Mouse (Mus musculus): ENCODE results near the gene Slc15a2. TPM values are rescaled to one million over a fixed set of nuclear protein-coding genes. Genes with fewer than 3 reads are reported as not detected.

Slc15a2 gene
- total RNA-seq (2017): 31.8 and 33.6 TPM in 2 replicates

DNA sequence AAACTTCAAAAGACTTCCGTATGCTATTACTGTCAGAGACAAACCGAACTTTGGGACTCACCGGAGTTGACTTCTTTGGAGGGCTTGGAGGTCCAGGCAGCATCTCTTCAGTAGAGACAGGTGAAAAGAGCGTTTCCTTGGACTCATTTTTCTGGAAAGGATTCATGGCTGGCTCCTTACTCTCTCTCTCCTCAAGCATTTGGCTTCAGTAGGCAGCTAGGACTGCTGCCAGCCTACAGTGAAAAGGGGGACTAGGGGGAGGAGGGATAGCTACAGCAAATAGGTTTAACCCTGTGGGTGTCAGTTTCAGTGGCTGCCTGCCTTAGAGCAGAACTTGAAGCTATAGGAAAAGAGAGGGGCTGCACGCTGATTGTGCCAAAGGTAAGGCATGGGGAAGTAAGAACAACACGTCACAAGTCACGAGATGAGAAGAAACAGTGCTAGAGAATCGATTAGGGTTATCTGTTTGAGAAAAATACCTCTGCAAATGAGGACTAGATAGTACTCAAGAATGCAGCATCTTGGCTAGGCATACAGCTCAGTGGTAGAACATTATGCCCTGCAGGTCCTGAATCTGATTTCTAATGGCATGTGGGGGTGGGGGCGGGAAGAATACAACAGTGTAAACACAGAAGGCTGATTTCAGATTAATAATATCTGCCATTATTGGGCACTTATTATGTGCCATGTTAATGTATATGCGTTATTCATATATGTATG lies at the start of gene Slc15a2:
Gene Slc15a2, minus strand, starts transcription at position 369 of the 720 bp plus-strand sequence.
- no peak for ATAC-seq (replicated peaks; ENCODE audit: low read depth, poor library complexity, severe bottlenecking)

DNA sequence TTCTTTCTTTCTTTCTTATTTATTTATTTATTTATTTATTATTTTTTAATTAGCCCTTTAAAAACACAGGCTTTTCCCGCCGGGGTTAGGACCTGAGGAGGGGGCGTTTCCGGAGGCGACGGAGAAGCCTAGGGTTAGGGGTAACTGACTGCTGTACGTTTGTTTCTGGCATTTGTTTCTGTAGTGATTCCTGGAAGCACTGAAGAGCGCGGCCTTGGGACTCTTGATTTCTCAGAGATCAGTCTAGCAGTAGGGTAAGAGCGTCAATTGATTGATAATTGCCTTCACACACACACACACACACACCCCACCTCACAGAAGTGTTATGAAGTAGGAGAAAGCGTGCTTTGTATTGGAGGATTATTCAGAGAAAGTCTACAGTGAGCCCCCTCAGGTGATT lies 44.1 kb upstream of the Slc15a2 start:
- no peak for ATAC-seq (replicated peaks; ENCODE audit: low read depth, poor library complexity, severe bottlenecking)

DNA sequence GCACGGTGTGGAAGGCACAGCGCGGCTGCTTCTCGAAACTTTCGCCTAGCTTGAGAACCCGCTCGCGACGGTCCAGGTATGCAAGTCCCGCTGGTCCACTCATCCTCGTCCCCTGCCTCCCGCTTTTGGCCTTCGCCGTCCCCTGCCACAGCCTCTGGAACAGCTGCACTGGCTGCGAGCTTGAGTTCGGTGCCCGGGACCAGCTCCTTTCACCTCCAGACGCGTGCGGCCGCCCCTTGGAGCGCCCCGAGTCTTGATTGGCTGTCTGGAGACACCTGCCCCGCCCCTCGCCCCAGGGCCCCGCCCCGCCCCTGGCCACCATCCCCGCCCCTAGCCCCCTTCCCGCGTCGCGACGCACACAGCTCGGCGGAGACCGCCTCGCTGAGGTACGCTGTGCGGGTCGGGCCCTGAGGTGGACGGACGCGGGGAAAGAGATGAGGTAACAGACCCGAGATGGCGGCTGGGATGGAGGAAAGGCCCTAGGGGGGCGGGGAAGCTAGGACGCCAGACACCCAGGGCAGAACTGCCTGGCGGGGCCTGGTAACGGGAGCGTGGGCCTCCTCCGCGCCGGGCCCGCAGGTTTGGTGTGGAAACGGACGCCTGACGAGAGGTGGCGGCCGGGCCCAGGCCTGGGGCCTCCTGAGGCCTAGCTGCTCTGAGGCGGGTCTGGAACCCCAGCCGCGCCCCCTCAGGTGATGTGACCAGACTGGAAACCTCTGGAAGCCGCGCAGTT lies 43.5 kb upstream of the Slc15a2 start, which contains the start of gene Iqcb1:
Gene Iqcb1, plus strand, starts transcription at position 332 of the 733 bp plus-strand sequence.
- peak; percentile 97 for ATAC-seq (replicated peaks; ENCODE audit: low read depth, poor library complexity, severe bottlenecking)

DNA sequence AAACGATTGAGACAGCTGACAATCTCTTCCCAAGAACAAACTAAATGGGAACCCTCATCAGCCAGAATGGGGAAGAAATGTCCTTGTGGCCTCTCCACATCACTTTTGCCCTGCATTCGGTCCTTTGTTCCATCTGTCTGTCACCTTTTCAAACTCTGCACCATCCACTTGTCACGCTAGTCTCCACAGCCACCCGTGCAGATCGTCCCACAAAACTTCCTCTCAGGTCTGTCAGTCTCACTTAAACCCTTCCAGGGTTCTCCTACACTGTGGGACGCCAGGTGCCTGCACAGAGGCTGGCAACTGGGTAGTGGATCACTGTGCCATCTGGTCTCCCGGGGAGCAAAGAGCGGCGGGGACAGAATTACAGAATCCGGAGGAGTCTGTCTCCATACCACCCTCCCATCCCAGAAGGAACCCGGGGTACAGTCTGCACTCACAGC lies 42.9 kb upstream of the Slc15a2 start:
- peak; percentile 66 for ATAC-seq (replicated peaks; ENCODE audit: low read depth, poor library complexity, severe bottlenecking)

DNA sequence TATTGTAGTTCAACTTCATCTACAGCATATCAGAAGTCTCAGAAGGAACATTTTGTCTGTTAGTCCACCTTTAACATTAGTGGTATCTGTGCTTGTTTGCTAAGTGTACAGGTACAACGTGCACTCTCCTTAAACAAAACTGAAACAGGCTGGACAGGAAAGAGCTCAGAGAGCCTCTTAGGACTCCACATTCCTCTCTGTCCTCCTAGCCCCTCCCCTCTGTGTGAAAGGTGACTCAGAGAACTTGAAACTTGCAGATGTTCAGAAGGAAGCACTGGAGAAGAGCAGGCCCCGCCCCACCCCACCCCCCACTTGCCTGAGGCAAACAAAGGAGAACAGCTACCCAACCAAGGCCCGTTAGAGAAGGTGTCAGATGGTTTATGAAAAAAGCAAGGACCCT lies 36.7 kb upstream of the Slc15a2 start:
- ATAC-seq (replicated peaks; ENCODE audit: low read depth, poor library complexity, severe bottlenecking): peak; percentile 74

DNA sequence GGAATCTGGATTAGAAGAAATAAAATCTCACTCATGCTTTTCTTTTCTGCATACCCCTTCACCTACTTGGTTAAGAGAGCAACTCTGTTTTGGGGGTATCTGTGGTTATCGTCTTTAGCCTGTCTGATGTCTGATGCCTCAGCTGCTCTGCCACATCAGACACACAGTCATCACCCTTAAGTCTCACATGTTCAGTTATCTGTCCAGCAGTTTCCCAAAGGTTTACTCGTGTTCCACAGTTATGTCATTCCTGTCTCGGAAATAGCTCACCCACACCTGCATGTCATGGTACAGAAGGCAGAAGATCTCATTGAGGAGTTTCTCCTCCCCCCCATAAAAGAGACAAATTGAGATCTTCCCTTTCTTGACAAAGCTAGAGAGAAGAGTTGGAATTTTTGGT lies 36.0 kb upstream of the Slc15a2 start:
- no peak for ATAC-seq (replicated peaks; ENCODE audit: low read depth, poor library complexity, severe bottlenecking)

DNA sequence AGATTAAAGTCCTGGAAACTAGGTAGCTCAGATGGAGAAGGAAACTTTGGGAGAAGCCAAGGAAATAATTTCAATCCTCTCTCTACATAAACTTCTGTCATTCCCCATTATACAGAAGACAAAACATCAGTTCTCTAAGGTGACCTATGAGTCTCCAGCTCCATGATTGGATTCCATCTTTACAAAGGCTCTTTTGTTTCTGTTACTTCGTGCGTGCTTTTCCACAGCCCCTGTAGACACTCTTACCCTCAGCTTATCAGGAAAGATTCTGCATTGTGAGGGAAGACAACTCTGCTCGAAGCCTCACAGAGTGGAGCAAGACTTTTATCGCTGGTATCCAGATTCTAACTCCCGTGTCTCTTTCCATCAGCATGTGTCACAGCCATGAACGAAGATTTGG lies 35.3 kb upstream of the Slc15a2 start:
- no peak for ATAC-seq (replicated peaks; ENCODE audit: low read depth, poor library complexity, severe bottlenecking)

DNA sequence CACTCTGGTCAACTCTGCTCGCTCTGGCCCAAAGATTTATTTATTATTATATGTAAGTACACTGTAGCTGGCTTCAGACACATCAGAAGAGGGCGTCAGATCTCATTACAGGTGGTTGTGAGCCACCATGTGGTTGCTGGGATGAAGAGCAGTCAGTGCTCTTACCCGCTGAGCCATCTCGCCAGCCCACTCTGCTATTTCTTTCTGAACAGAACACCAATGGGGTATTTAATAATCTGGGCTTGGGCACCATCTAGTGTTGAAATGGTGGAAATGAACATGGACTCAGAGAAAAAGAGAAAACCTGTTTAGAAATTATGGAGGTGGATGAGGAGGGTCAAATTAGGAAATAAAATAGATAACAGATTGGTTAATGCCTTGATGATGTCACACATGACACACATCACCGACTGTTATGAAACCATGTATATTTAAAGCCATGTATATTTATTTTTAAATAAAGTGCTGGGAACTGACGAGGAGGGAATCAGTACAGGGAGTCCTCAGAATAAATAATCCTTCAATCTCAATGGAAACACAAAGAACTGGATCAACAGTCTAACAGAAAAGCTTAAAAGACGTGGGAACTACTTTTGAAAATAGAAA lies 32.7 kb upstream of the Slc15a2 start:
- ATAC-seq (replicated peaks; ENCODE audit: low read depth, poor library complexity, severe bottlenecking): peak; percentile 98

DNA sequence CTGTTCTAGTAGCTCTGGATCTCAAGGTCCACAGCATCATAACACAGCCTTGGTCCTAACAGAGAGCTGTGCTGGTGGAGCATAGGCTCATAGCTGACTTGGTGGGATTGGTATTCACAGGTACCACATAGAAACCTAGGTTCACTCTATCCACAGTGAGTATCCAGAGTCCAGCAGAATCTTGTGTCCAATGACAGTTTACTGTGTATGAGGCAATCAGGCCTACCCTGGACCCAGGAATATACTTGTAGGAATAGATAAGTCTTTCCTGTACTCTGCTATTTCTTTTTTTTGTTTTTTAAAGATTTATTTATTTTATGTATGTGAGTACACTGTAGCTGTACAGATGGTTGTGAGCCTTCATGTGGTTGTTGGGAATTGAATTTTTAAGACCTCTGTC lies 32.2 kb upstream of the Slc15a2 start:
- no peak for ATAC-seq (replicated peaks; ENCODE audit: low read depth, poor library complexity, severe bottlenecking)

DNA sequence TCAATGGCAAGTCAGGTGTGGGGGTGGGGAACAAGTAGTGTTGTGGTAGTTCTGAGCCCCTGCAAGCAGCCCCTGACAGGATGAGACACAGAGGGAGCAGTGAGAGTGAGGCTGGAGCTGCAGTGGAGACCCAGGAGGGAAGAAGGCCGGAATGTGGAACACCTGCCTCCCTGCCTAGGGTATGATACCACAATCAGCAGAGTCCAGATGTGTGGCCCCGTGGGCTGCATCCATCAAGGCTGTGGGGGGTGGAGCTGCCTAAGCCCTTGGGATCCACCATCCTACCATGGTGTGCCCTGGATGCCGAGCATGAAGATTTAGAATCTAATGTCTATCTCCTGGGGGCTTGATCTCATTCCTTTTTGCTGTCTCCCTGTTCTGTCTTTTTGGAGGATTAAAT lies 28.9 kb upstream of the Slc15a2 start:
- ATAC-seq (replicated peaks; ENCODE audit: low read depth, poor library complexity, severe bottlenecking): no peak

DNA sequence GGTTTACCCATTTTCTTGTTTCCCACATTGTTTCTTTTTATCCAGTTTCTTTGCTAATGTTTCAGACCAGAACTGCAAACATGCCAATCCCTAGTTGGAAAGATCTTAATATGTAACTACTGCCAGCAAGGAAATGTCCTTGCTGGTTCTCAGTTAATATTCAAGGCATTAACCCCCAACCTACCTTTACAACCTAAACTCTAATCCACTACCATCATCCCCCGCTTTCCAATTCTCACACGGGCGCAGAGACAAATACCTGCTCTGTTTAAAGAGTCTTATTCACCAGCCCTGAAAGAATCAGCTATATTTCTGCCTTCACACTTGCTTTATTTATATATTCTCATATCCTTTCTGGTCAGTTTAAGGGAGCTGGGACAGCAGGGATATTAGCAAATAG lies 23.9 kb upstream of the Slc15a2 start:
- no peak for ATAC-seq (replicated peaks; ENCODE audit: low read depth, poor library complexity, severe bottlenecking)

DNA sequence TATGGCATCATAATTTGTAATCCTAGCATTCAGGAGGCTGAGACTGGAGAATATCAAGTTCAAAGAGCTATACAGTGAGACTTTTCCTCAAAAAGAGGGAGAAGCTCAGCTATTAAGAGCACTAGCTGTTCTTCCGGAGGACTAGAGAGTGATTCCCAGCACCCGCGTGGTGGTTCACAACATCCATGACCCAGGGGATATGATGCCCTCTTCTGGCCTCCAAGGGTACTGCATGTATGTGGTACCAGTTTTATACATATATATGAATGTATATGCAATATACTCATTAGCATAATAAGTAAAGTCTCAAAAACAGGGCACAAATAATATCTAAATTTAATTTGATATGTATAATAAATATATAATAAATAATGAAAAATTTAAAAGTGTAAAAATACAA lies 17.6 kb upstream of the Slc15a2 start:
- ATAC-seq (replicated peaks; ENCODE audit: low read depth, poor library complexity, severe bottlenecking): no peak

DNA sequence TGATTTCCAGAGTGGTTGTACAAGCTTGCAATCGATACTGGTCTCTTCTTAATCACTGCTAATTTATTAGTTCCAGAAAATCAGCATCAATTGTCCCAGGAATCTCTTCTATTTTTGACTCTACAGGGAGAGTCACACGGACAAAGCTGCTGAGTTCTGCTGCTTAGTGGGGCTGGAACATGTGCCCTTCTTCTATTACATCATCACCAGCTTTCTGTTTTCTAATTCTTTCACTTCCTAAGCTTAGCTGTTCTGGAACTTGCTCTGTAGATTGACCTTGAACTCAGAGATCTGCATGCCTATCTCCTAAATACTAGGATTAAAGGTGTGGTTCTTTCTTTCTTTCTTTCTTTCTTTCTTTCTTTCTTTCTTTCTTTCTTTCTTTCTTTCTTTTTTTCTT lies 13.6 kb upstream of the Slc15a2 start:
- ATAC-seq (replicated peaks; ENCODE audit: low read depth, poor library complexity, severe bottlenecking): no peak

DNA sequence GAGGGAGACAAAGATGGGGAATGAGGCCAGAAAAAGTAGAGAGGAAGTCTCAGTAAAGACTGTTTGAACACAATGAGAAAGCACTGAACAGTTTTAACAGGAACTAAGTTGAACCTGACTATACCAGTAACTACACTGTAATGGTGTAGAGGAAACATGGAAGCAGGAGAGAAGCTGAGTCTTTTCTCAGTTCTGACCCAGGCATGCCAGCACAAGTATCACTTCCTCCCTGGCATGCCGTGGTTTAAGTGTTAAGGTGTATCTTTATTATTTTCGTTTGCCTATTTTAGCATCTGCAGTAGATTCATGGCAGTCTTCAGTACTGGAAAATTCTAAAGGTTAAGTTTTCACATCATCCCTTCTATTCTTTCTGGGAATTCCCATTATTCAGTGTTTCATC lies 10.2 kb upstream of the Slc15a2 start:
- peak; percentile 45; the same call in 1 of the 2 replicates for ATAC-seq (replicated peaks; ENCODE audit: low read depth, poor library complexity, severe bottlenecking)

DNA sequence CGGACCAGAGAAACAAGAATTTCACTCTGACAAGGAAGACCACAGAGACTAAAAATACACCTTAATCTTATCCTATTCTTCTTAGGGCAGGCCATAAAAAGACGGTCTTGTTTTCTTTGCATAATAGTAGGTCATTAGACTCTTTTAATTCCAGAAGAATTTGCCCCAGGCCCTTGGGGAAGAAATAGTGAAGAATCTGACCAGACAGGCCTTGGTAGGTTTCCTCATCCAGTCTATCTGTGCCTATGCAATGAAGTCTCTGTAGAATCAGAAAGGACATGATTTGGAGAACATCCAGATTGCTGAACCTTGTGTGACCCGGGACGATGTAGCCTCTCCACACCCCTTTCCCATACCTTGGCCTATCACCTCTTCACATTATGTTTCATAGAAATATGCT lies 5.4 kb upstream of the Slc15a2 start:
- no peak for ATAC-seq (replicated peaks; ENCODE audit: low read depth, poor library complexity, severe bottlenecking)

DNA sequence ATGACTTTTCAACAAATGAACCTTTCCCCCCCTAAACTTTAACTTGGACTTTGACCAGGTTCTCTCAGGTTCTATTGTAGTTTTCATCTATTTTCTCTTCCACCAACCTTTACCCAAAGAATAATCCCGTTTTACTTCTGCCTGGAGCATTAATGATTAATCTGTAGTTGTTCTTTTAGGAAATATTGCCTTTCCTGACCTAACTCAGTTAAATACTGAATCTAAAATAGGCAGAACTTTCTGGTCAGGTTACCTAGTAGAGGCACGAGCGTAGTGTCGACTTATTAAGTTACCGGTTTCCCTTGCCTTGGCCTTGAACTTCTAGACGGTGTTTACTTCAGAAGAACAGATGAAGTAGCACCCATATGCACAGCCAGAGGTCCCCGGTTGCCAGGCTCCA lies 1.7 kb upstream of the Slc15a2 start:
- no peak for ATAC-seq (replicated peaks; ENCODE audit: low read depth, poor library complexity, severe bottlenecking)

DNA sequence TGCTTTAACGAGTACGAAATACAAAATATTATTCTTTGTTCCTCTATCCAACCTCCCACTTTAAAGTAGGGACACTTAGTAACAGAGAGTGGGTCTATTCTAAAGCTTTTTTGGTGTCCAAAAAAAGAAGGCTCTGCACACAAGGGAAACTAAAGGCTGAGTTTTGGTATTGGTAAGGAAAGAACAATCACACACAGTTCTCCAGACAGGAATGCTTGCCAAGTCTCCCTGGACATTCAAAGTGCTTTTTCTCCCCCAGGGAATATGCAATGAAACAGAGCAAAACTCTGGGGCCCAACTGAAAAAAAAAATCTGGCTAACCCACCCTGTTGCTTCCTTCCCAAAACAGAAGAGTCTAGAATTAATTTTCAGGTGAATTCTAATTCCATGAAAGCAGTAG lies 616 bp downstream of the Slc15a2 start:
- no peak for ATAC-seq (replicated peaks; ENCODE audit: low read depth, poor library complexity, severe bottlenecking)

DNA sequence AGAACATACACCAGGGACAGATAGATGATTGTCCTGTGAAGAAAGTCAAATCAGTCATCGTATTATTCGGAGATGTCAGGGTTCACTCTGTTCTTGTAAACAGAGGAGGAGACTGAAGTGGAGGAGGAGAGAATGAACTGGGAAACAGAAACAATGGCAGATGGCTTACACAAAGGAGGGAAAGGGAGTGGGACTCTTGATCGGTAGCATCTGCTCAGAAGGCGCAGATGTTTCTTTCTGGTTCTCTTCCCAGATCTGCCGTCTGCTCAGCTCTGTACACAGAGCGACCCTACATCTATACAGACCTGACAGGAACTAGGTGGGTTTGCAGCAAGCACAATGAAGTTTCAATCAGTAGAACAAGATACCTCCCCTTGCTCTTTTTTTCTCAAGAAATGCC lies 9.1 kb downstream of the Slc15a2 start:
- ATAC-seq (replicated peaks; ENCODE audit: low read depth, poor library complexity, severe bottlenecking): no peak

DNA sequence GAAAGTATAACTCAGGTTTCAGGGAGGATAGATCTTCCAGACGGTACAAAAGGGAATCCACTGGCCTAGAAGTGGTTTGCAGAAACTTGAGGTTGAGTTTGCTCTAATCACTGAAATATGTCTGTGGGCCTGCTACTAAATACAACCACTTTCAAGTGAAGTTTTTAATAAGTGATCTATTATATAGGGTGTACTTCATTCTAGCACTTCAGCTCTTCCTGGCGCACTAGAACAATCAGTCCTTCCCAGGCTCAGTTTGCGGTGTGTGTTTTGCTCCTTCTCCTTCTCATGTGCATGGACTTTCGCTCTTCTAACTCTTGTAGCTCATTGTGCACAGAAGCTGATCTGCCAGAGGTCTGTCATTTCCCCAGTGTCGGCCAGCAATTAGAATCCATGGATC lies 11.8 kb downstream of the Slc15a2 start:
- ATAC-seq (replicated peaks; ENCODE audit: low read depth, poor library complexity, severe bottlenecking): no peak

DNA sequence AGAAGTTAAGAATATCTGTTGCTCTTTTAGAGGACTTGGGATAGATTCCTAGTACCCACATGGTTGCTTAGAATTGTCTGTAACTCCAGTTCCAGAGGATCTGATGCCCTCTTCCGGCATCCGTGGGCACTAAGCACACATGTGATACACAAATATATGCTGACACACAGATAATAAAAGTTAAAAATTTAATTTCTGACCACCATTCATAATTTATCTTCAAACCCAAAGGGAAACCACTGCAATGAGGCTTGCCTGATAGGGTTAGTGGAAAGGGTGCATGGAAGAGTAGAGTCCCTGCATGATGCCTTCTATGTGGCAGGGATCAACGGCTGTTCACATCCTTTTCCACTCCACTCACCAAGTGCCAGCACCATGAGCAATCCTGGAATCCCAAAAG lies 13.1 kb downstream of the Slc15a2 start:
- peak; percentile 56 for ATAC-seq (replicated peaks; ENCODE audit: low read depth, poor library complexity, severe bottlenecking)

DNA sequence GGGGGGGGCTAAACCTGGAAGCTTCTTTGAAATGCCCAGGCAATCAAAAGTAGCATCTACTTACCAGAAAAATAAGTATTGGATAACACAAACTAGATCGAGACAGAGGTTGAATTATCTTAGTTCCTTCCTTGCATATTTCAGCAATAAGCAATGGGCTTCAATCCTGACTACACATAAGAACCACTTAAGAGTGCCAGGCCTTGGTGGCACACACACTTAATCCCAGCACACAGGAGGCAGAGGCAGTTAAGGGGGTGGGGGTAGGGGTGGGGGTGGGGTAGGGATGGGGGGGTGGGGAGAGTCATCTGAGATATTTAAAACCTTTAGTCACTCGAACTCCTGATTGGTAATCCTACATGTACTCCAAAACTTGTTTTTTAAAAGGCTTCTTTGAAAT lies 13.5 kb downstream of the Slc15a2 start:
- ATAC-seq (replicated peaks; ENCODE audit: low read depth, poor library complexity, severe bottlenecking): no peak
